Mouse (Mus musculus) urinary bladder, postnatal 25 days (tissue): Measurements from ENCODE around the gene Plcb3.
"Not testable (repeated sequence)": the region's sequence is repeated elsewhere in the genome, so short reads cannot be mapped to it uniquely, and the experiment has no call there.

Source experiments
- DNase-seq: peaks from one replicate; pipeline ENCODE4 v3.0.0; 2022; ENCODE audit warnings: low spot score

The Plcb3 gene

GRCm38 (mm10) chr19:6975537-6976521, at the start of gene Plcb3:
Gene Plcb3, minus strand, starts transcription at chr19:6976470.
- peak; percentile 50 for DNase-seq

- no peak for DNase-seq
Observed at GRCm38 (mm10) chr19:7020224-7020641, 44.0 kb upstream of the Plcb3 start.

GRCm38 (mm10) chr19:7019191-7019590, 42.9 kb upstream of the Plcb3 start, which contains the start of gene Fermt3:
Gene Fermt3, minus strand, starts transcription at chr19:7019469.
- no peak for DNase-seq

GRCm38 (mm10) chr19:7018546-7018945, 42.3 kb upstream of the Plcb3 start:
- DNase-seq: no peak

- no peak for DNase-seq
Observed at GRCm38 (mm10) chr19:7017541-7018457, 41.5 kb upstream of the Plcb3 start.

GRCm38 (mm10) chr19:7014481-7015135, 38.3 kb upstream of the Plcb3 start:
- DNase-seq: no peak

GRCm38 (mm10) chr19:7013984-7014383, 37.7 kb upstream of the Plcb3 start:
- DNase-seq: peak; percentile 38

GRCm38 (mm10) chr19:7012426-7012825, 36.2 kb upstream of the Plcb3 start:
- no peak for DNase-seq

- no peak for DNase-seq
Observed at GRCm38 (mm10) chr19:7006892-7007593, 30.8 kb upstream of the Plcb3 start.

GRCm38 (mm10) chr19:6999360-7000063, 23.2 kb upstream of the Plcb3 start:
- no peak for DNase-seq

- no peak for DNase-seq
Observed at GRCm38 (mm10) chr19:6997721-6998290, 21.5 kb upstream of the Plcb3 start.

- peak; percentile 80 for DNase-seq
Observed at GRCm38 (mm10) chr19:6996006-6996405, 19.7 kb upstream of the Plcb3 start, which contains the start of the genes Nudt22 and Trpt1. Gene Nudt22, minus strand, starts transcription at chr19:6996117. Gene Trpt1, plus strand, starts transcription at chr19:6996131.

- DNase-seq: no peak
Observed at GRCm38 (mm10) chr19:6995255-6995991, 19.2 kb upstream of the Plcb3 start.

GRCm38 (mm10) chr19:6994489-6994888, 18.2 kb upstream of the Plcb3 start:
- no peak for DNase-seq

GRCm38 (mm10) chr19:6994002-6994401, 17.7 kb upstream of the Plcb3 start:
- DNase-seq: no peak

GRCm38 (mm10) chr19:6993011-6993770, 16.9 kb upstream of the Plcb3 start:
- DNase-seq: no peak

- peak; percentile 91 for DNase-seq
Observed at GRCm38 (mm10) chr19:6992011-6992858, 16.0 kb upstream of the Plcb3 start, which contains the start of gene Dnajc4. Gene Dnajc4, minus strand, starts transcription at chr19:6992572.

GRCm38 (mm10) chr19:6991166-6991565, 14.9 kb upstream of the Plcb3 start:
- DNase-seq: not testable (repeated sequence)
